30 mouse cellular contexts compared by ENCODE assay signal in the genomic region with DNA sequence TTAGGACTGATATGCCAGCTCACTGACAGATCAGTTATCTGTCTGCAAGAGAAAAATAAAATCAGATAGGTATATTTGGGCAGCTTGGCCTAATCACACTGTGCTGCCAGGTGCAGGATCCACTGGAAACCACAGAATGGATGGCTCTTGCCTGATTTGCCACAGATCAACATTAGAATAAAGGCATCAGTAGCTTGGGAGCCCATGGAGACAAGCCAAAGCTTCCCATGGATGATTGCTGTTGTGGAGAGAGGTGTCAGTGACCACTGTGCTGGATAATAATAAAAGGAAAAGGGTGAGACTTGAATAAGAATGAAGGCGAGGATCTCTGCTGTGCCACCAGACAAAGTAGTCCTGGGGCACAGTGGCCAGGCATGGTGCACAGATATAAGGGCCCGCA. TPM values are rescaled to one million over a fixed set of nuclear protein-coding genes. Genes with fewer than 3 reads are reported as not detected.
DNase-seq lines count a peak whose midpoint lies in the region; ATAC-seq and TF ChIP-seq lines count a peak whose summit lies in the region.
"Had no signal": no experiment of that assay in that cellular context is flagged by ENCODE, and none has a peak within 500 bp of the region (broad histone marks: within the 10 kb centered on the region; RNA-seq: fewer than 3 reads in every experiment).

No protein-coding gene starts in this region.

- ATAC-seq in hindbrain, postnatal 0 days: no peak
- no peak for ATAC-seq in hindbrain, embryonic 14.5 days (ENCODE audit: low FRiP score)
- ATAC-seq: forebrain, embryonic 14.5 days; forebrain, postnatal 0 days; intestine, embryonic 15.5 days had no signal

- H3K4me3 ChIP-seq in hindbrain, postnatal 0 days (ENCODE audit: low read length): no peak overlapping the region
- H3K4me3 ChIP-seq in hindbrain, embryonic 14.5 days (replicated peaks; ENCODE audit: low read length): no peak overlapping the region
- no peak overlapping the region for H3K4me3 ChIP-seq in myocyte
- H3K4me3 ChIP-seq: gastrocnemius, adult 2 months; heart, embryonic 12.5 days; heart, embryonic 15.5 days; hindbrain, embryonic 15.5 days; intestine, embryonic 15.5 days had no signal

- no peak overlapping the region for H3K27ac ChIP-seq in hindbrain, postnatal 0 days
- H3K27ac ChIP-seq in hindbrain, embryonic 14.5 days: no peak overlapping the region
- H3K27ac ChIP-seq: gastrocnemius, adult 2 months; heart, embryonic 15.5 days; hindbrain, embryonic 15.5 days; intestine, embryonic 15.5 days had no signal

- H3ac ChIP-seq in myocyte (ENCODE audit: control insufficient read depth, insufficient read length): no peak overlapping the region

- no peaks in the 10 kb centered on the region for H3K4me1 ChIP-seq in hindbrain, postnatal 0 days (ENCODE audit: insufficient read depth, low read length)
- no peaks in the 10 kb centered on the region for H3K4me1 ChIP-seq in hindbrain, embryonic 14.5 days (replicated peaks; ENCODE audit: control insufficient read depth, insufficient read depth, low read length)
- H3K4me1 ChIP-seq: heart, embryonic 12.5 days; hindbrain, embryonic 15.5 days; intestine, embryonic 15.5 days had no signal

- no peaks in the 10 kb centered on the region for H3K9me3 ChIP-seq in hindbrain, postnatal 0 days (ENCODE audit: low read length)
- no peaks in the 10 kb centered on the region for H3K9me3 ChIP-seq in hindbrain, embryonic 14.5 days (ENCODE audit: control insufficient read depth, low read length)
- H3K9me3 ChIP-seq: heart, embryonic 12.5 days; heart, embryonic 15.5 days; hindbrain, embryonic 15.5 days; intestine, embryonic 15.5 days had no signal

- no peaks in the 10 kb centered on the region for H3K36me3 ChIP-seq in hindbrain, postnatal 0 days (ENCODE audit: insufficient read depth, low read length)
- no peaks in the 10 kb centered on the region for H3K36me3 ChIP-seq in hindbrain, embryonic 14.5 days (replicated peaks; ENCODE audit: control insufficient read depth, insufficient read depth)
- no peaks in the 10 kb centered on the region for H3K36me3 ChIP-seq in myocyte (ENCODE audit: control insufficient read depth, insufficient read depth)
- H3K36me3 ChIP-seq: heart, embryonic 12.5 days; heart, embryonic 15.5 days; hindbrain, embryonic 15.5 days; intestine, embryonic 15.5 days had no signal

- H3K79me2 ChIP-seq in myocyte (ENCODE audit: control insufficient read depth, insufficient read depth): no peaks in the 10 kb centered on the region

- DNase-seq in cerebellum, postnatal 10 days: peak; percentile 53 to 72
- no peak for DNase-seq in cerebellum, adult 11 months
- DNase-seq in hindbrain, postnatal 0 days (ENCODE audit: low spot score): peak; percentile 40
- DNase-seq in hindbrain, embryonic 14.5 days (ENCODE audit: low spot score): no peak
- peak; percentile 68 for DNase-seq in Muller cell, postnatal 12 days (ENCODE audit: inconsistent ontology term)
- DNase-seq in embryo, embryonic 9.5 days (ENCODE audit: extremely low spot score): no peak
- DNase-seq: adrenal gland, adult 2 months; adrenal gland, postnatal 14 days; cerebellum, adult 18-20 months; cerebellum, adult 9-10 months; cerebellum, postnatal 36 days; embryo, embryonic 11 days; forebrain, postnatal 0 days; gastrocnemius, adult 2 months; gastrocnemius, postnatal 14 days; heart, postnatal 10 days; heart, postnatal 36 days had no signal

- no peak overlapping the region for H3K4me2 ChIP-seq in hindbrain, postnatal 0 days (ENCODE audit: low read depth, low read length)
- no peak overlapping the region for H3K4me2 ChIP-seq in hindbrain, embryonic 14.5 days (replicated peaks)
- peak overlapping the region; percentile 8 for H3K4me2 ChIP-seq in myocyte (ENCODE audit: low read depth)
- H3K4me2 ChIP-seq: heart, embryonic 12.5 days; heart, embryonic 15.5 days; hindbrain, embryonic 15.5 days; intestine, embryonic 15.5 days had no signal

- no peaks in the 10 kb centered on the region for H3K27me3 ChIP-seq in hindbrain, postnatal 0 days (ENCODE audit: insufficient read depth, low read length)
- H3K27me3 ChIP-seq in hindbrain, embryonic 14.5 days (ENCODE audit: control insufficient read depth, insufficient read depth, low read length): no peaks in the 10 kb centered on the region
- no peaks in the 10 kb centered on the region for H3K27me3 ChIP-seq in myocyte (ENCODE audit: control insufficient read depth, insufficient read depth, insufficient read length)
- H3K27me3 ChIP-seq: heart, embryonic 12.5 days; heart, embryonic 15.5 days; hindbrain, embryonic 15.5 days; intestine, embryonic 15.5 days had no signal

- TF ChIP-seq POLR2A in myocyte (IDR thresholded peaks at IDR 0.05; ENCODE audit: insufficient read length, low read depth): no peak

- no peak for TF ChIP-seq CTCF in hindbrain, postnatal 0 days (IDR thresholded peaks at IDR 0.05; ENCODE audit: low read depth)

- H3K9ac ChIP-seq in hindbrain, postnatal 0 days (replicated peaks; ENCODE audit: low read length): no peak overlapping the region
- no peak overlapping the region for H3K9ac ChIP-seq in hindbrain, embryonic 14.5 days
- H3K9ac ChIP-seq: forebrain, postnatal 0 days; heart, embryonic 12.5 days; heart, embryonic 15.5 days; hindbrain, embryonic 15.5 days; intestine, embryonic 15.5 days had no signal

- WGBS in hindbrain, postnatal 0 days: 69% methylated on average over 2 of the region's 2 CpGs
- WGBS in hindbrain, embryonic 14.5 days: 77% methylated on average over 2 of the region's 2 CpGs

TF ChIP-seq in myocyte, 11 proteins besides CTCF, POLR2A, EP300 and RAD21:
- no peak for TF ChIP-seq REST (IDR thresholded peaks at IDR 0.05; ENCODE audit: insufficient read depth, insufficient read length)
- TF ChIP-seq MAX (IDR thresholded peaks at IDR 0.05; ENCODE audit: low read depth): no peak
- TF ChIP-seq MYOD1 (IDR thresholded peaks at IDR 0.05; ENCODE audit: control insufficient read depth in 1 of 3, insufficient read length in 2 of 3, low read depth in 2 of 3): no peak
- TF ChIP-seq E2F4 (IDR thresholded peaks at IDR 0.05; ENCODE audit: insufficient read depth): no peak
- no peak for TF ChIP-seq CEBPB (IDR thresholded peaks at IDR 0.05; ENCODE audit: insufficient read depth, poor library complexity, severe bottlenecking)

RNA-seq across cellular contexts. Expression of a gene that starts 47.7 kb away (rescaled TPM):
- not detected in 2 replicates for total RNA-seq in hindbrain, postnatal 0 days (2014; rRNA removed)
- polyA plus RNA-seq in hindbrain, postnatal 0 days (2015; fragmentation: Nextera tagmentation; extraction: Ambion mirVana): 1.3 and 2.2 TPM in 2 replicates
- not detected in 2 replicates for polyA plus RNA-seq in hindbrain, embryonic 14.5 days (2014; fragmentation: Nextera tagmentation; extraction: Ambion mirVana)
- polyA plus RNA-seq in myocyte (2012; fragmentation: generic; extraction: Trizol): 0.05 TPM
- total RNA-seq: adrenal gland, adult 2 months; adrenal gland, postnatal 14 days; ES-E14; forebrain, postnatal 0 days; gastrocnemius, adult 2 months; gastrocnemius, postnatal 4 days; heart, adult 8-10 months; heart, postnatal 10 days; heart, postnatal 36 days had no signal
- polyA plus RNA-seq: adrenal gland, adult 2 months; cortical plate, adult 2 months; embryonic facial prominence, embryonic 11.5 days; forebrain, embryonic 11.5 days; forebrain, embryonic 14.5 days; heart, embryonic 12.5 days; heart, embryonic 15.5 days; hindbrain, embryonic 11.5 days; intestine, embryonic 15.5 days had no signal

Comparison
In these comparisons a context has a peak if more than half of its experiments do, and no peak if none do; other contexts are left out.
1. DNase-seq: peak in cerebellum, postnatal 10 days (2 of 2), hindbrain, postnatal 0 days (single experiment) and Muller cell, postnatal 12 days (single experiment); none in cerebellum, adult 11 months (single experiment), hindbrain, embryonic 14.5 days (single experiment) and embryo, embryonic 9.5 days (single experiment).